Mouse (Mus musculus): ENCODE results near the gene E2f1. TPM values are rescaled to one million over a fixed set of nuclear protein-coding genes. Genes with fewer than 3 reads are reported as not detected.

E2f1 gene
- polyA plus RNA-seq, 1 experiment from 2014 or later, result 23.1 TPM

GRCm38 (mm10) chr2:154548688-154549087, 21.0 kb downstream of the E2f1 start:
- H3K9me3 ChIP-seq, result no peaks in the 10 kb centered on the region
- H3K4me2 ChIP-seq, result no peak overlapping the region
- no peaks in the 10 kb centered on the region for H3K36me3 ChIP-seq
- no peak for ATAC-seq (ENCODE audit: insufficient number of reproducible peaks, low FRiP score, low TSS enrichment, low read depth)
- H3K27me3 ChIP-seq, result peaks cover 13% of the 10 kb centered on the region; the same call in 1 of the 2 replicates
- 59% methylated on average over 3 of the region's 3 CpGs for WGBS
- H3K9ac ChIP-seq, result no peak overlapping the region
- no peak overlapping the region for H3K27ac ChIP-seq
- peaks cover 32% of the 10 kb centered on the region for H3K4me1 ChIP-seq
- no peak overlapping the region for H3K4me3 ChIP-seq

GRCm38 (mm10) chr2:154546711-154547110, 23.0 kb downstream of the E2f1 start, which contains the start of gene 1700003F12Rik:
1700003F12Rik (plus strand) TSS chr2:154547085.
- WGBS, result 93% methylated on average over 10 of the region's 10 CpGs
- Histone ChIP-seq H3K4me1 (peaks cover 23% of the 10 kb centered on the region), H3K9ac (no peak within 1 kb of the TSS), H3K27ac (no peak within 1 kb of the TSS), H3K4me3 (no peak within 1 kb of the TSS), H3K27me3 (peaks cover 13% of the 10 kb centered on the region; the same call in 1 of the 2 replicates), H3K36me3 (no peaks in the 10 kb centered on the region), H3K4me2 (no peak within 1 kb of the TSS), H3K9me3 (no peaks in the 10 kb centered on the region)
- ATAC-seq (ENCODE audit: insufficient number of reproducible peaks, low FRiP score, low TSS enrichment, low read depth), result no peak

DNA sequence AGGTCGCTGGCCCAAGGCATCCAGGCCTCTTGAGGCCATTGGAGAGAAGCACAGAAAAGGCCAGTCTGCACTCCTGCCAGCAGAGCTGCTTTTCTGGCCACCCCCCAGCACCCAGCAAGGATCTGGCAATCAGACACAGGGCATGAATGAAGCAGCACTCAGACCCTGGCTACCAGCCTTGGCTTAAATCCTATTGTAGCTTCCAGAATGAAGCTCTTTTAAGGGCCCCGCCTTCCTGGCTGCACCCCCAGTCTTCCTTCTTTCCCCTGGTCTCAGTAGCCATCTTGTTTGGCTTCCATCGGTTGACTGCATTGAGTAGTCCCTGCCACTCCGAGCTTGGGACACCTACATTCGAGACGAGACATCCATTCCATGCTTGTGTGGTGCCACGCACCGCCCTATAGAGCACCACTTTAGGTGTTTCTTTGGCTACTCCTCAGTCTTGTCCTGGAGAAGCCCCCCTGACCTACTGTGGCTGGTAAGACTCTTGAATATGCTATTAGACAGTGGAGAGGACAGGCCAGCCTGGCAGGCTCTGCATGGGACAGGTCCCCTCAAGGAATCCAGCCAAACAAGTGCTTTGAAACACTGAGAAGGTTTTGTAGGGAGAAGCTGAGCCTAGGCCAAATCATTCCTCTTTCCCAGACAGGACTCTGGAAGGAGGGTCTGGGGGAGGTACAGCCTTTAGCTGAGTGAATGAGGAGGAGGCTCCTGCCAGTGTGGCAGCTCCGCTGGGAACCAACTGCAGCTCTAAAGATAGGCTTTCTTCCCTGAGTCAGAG, 25.9 kb downstream of the E2f1 start:
- H3K4me1 ChIP-seq, result peaks cover 9% of the 10 kb centered on the region; the same call in 1 of the 2 replicates
- H3K27me3 ChIP-seq, result no peaks in the 10 kb centered on the region
- H3K4me3 ChIP-seq, result no peak overlapping the region
- H3K27ac ChIP-seq, result peak overlapping the region; percentile 3; the same call in 1 of the 2 replicates
- H3K9me3 ChIP-seq, result no peaks in the 10 kb centered on the region
- WGBS, result 91% methylated on average over 9 of the region's 9 CpGs
- ATAC-seq (ENCODE audit: insufficient number of reproducible peaks, low FRiP score, low TSS enrichment, low read depth), result no peak
- H3K36me3 ChIP-seq, result no peaks in the 10 kb centered on the region
- H3K4me2 ChIP-seq, result no peak overlapping the region
- H3K9ac ChIP-seq, result no peak overlapping the region

DNA sequence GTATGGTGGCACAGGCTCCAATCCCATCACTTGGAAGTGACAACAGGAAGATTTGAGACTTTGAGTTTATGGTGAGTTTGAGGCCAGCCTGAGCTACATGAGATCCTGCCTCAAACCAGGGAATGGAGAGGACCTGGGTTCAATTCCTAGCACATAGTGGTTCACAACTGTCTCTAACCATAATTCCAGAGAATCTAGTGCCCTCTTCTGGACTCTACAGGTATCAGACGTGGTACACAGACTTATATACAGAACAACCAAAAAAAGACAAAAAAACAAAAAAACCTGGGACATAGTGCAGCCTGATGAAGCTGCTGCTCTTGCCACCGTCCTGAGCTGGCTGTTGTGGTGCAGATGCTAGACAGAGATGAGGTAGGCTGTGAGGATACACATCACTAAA, 28.1 kb downstream of the E2f1 start:
- Histone ChIP-seq H3K4me3 (no peak overlapping the region), H3K27ac (no peak overlapping the region), H3K9me3 (no peaks in the 10 kb centered on the region), H3K36me3 (peaks cover 4% of the 10 kb centered on the region; the same call in 1 of the 2 replicates), H3K27me3 (no peaks in the 10 kb centered on the region), H3K9ac (no peak overlapping the region), H3K4me2 (no peak overlapping the region), H3K4me1 (peaks cover 7% of the 10 kb centered on the region; the same call in 1 of the 2 replicates)
- 80% methylated on average over 2 of the region's 2 CpGs for WGBS
- ATAC-seq (ENCODE audit: insufficient number of reproducible peaks, low FRiP score, low TSS enrichment, low read depth), result no peak

- Histone ChIP-seq H3K4me3 (no peak overlapping the region), H3K27ac (no peak overlapping the region), H3K9me3 (no peaks in the 10 kb centered on the region), H3K4me1 (peaks cover 7% of the 10 kb centered on the region; the same call in 1 of the 2 replicates), H3K9ac (no peak overlapping the region), H3K36me3 (peaks cover 22% of the 10 kb centered on the region), H3K4me2 (no peak overlapping the region), H3K27me3 (no peaks in the 10 kb centered on the region)
- ATAC-seq (ENCODE audit: insufficient number of reproducible peaks, low FRiP score, low TSS enrichment, low read depth), result no peak
- 73% methylated on average over 3 of the region's 3 CpGs for WGBS
Observed at GRCm38 (mm10) chr2:154539720-154540119, 30.0 kb downstream of the E2f1 start.

DNA sequence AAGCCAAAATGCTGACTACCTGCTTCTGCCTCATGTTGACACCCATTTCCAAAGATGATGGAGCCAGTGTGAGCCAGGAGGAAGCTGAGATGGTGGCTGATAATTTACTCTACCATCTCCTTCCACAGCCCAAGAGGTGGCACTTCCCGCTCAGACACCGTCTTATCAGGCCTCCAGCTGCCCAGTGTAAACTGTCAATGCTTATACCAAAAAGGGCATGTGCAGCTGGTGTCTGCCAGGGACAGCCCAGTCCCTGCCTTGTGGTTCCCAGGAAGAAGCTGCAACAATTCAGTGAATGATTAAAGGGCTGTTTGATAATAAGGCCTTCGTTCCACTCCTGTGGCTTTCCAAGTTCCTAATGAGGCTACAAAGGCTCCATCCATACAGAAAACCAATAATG, 31.0 kb downstream of the E2f1 start:
- H3K4me1 ChIP-seq, result peaks cover 4% of the 10 kb centered on the region; the same call in 1 of the 2 replicates
- peaks cover 29% of the 10 kb centered on the region for H3K36me3 ChIP-seq
- H3K9ac ChIP-seq, result no peak overlapping the region
- WGBS, result 68% methylated on average over 3 of the region's 3 CpGs
- no peak overlapping the region for H3K4me3 ChIP-seq
- no peaks in the 10 kb centered on the region for H3K9me3 ChIP-seq
- ATAC-seq (ENCODE audit: insufficient number of reproducible peaks, low FRiP score, low TSS enrichment, low read depth), result no peak
- no peaks in the 10 kb centered on the region for H3K27me3 ChIP-seq
- no peak overlapping the region for H3K4me2 ChIP-seq
- 0 out of 2 replicates have a peak overlapping the region, but pooled peaks have one; percentile 48 for H3K27ac ChIP-seq

GRCm38 (mm10) chr2:154538310-154538709, 31.4 kb downstream of the E2f1 start:
- H3K27ac ChIP-seq, result 0 out of 2 replicates have a peak overlapping the region, but pooled peaks have one; percentile 48
- WGBS, result 49% methylated on average over 2 of the region's 2 CpGs

GRCm38 (mm10) chr2:154534704-154535270, 34.9 kb downstream of the E2f1 start:
- H3K9me3 ChIP-seq, result no peaks in the 10 kb centered on the region
- H3K4me2 ChIP-seq, result no peak overlapping the region
- no peak overlapping the region for H3K4me3 ChIP-seq
- no peaks in the 10 kb centered on the region for H3K27me3 ChIP-seq
- no peak overlapping the region for H3K9ac ChIP-seq
- H3K36me3 ChIP-seq, result peaks cover 61% of the 10 kb centered on the region
- H3K27ac ChIP-seq, result no peak overlapping the region
- ATAC-seq (ENCODE audit: insufficient number of reproducible peaks, low FRiP score, low TSS enrichment, low read depth), result no peak
- H3K4me1 ChIP-seq, result no peaks in the 10 kb centered on the region
- 93% methylated on average over 12 of the region's 12 CpGs for WGBS

More at GRCm38 (mm10) chr2:154538310-154538709, 31.4 kb downstream of the E2f1 start:
- Histone ChIP-seq H3K27me3 (no peaks in the 10 kb centered on the region), H3K4me2 (no peak overlapping the region), H3K4me1 (no peaks in the 10 kb centered on the region; the same call in 1 of the 2 replicates), H3K4me3 (no peak overlapping the region), H3K36me3 (peaks cover 31% of the 10 kb centered on the region), H3K9ac (no peak overlapping the region), H3K9me3 (no peaks in the 10 kb centered on the region)
- ATAC-seq (ENCODE audit: insufficient number of reproducible peaks, low FRiP score, low TSS enrichment, low read depth), result no peak

GRCm38 (mm10) chr2:154532888-154533287, 36.8 kb downstream of the E2f1 start:
- no peak overlapping the region for H3K27ac ChIP-seq
- H3K9me3 ChIP-seq, result no peaks in the 10 kb centered on the region
- H3K4me3 ChIP-seq, result no peak overlapping the region
- H3K4me1 ChIP-seq, result no peaks in the 10 kb centered on the region
- WGBS, result 76% methylated on average over 3 of the region's 3 CpGs
- no peak for ATAC-seq (ENCODE audit: insufficient number of reproducible peaks, low FRiP score, low TSS enrichment, low read depth)
- peaks cover 74% of the 10 kb centered on the region for H3K36me3 ChIP-seq
- H3K4me2 ChIP-seq, result no peak overlapping the region
- H3K27me3 ChIP-seq, result no peaks in the 10 kb centered on the region
- H3K9ac ChIP-seq, result no peak overlapping the region

DNA sequence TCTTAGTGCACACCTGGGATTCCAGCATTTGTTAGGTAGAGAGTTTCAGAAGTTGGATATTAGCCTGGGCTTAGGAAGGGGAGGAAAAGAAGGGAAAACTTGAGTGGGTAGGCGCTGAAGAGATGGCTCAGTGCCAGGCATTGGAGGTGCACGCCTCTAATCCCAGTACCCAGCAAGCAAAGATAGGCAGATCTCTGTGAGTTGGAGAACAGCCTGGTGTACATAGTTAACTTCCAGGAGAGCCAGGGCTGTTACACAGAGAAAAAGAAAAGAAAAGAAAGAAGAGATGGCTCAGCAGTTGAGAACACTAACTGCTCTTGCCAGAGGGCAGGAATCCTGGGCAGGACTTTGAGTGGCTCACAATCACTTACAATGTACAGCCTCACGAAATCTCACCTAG, 43.2 kb downstream of the E2f1 start:
- no peak overlapping the region for H3K9ac ChIP-seq
- H3K36me3 ChIP-seq, result peaks cover 65% of the 10 kb centered on the region
- H3K4me1 ChIP-seq, result no peaks in the 10 kb centered on the region
- ATAC-seq (ENCODE audit: insufficient number of reproducible peaks, low FRiP score, low TSS enrichment, low read depth), result no peak
- H3K9me3 ChIP-seq, result no peaks in the 10 kb centered on the region
- no peak overlapping the region for H3K4me2 ChIP-seq
- H3K27me3 ChIP-seq, result no peaks in the 10 kb centered on the region
- WGBS, result 59% methylated on average over 3 of the region's 3 CpGs
- H3K4me3 ChIP-seq, result no peak overlapping the region
- no peak overlapping the region for H3K27ac ChIP-seq

DNA sequence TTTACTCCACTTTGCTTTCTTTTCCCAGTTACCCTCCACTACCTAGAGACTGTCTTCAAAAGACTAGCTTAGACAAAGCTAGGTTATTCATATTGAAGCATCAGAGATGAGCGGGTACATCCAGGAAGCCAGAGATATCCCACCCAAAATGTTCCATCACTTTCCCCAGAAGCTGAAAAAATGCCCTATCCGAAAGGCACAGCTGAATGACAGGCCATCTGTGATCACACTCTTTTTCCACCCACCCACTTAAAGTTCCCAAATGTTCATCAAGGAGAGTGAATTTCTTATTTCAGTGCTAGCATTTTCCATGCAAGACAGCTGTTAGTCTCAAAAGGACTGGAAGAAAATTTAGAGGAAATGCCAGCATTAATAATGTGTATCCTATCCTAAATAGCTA, 44.4 kb downstream of the E2f1 start:
- whole genome bisulfite sequencing, result 92% methylated on average over 2 of the region's 2 CpGs
- no peak overlapping the region for H3K4me2 ChIP-seq
- no peak for ATAC-seq (ENCODE audit: insufficient number of reproducible peaks, low FRiP score, low TSS enrichment, low read depth)
- H3K36me3 ChIP-seq, result peaks cover 61% of the 10 kb centered on the region
- no peak overlapping the region for H3K9ac ChIP-seq
- H3K4me3 ChIP-seq, result no peak overlapping the region
- no peaks in the 10 kb centered on the region for H3K9me3 ChIP-seq
- H3K4me1 ChIP-seq, result no peaks in the 10 kb centered on the region
- no peak overlapping the region for H3K27ac ChIP-seq
- H3K27me3 ChIP-seq, result no peaks in the 10 kb centered on the region

DNA sequence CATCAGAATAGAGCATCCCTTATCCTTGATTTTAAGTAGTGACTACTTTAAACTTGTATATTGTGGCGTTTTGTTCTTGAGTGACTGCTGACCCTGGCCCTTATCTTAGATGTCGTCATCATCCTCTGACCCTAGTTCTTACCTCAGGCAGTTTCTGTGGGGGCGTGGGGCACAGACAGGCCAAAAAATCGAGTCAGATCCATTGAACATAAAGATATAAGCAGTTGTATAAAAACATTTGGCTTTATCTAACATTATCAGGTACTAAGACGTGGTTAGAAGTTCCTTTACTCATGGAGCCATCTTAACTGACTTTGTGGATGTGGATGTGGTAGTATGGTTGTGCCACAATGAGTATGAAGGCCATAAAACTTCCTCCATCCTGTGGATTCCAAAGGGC, 47.4 kb downstream of the E2f1 start:
- no peak overlapping the region for H3K4me2 ChIP-seq
- H3K9ac ChIP-seq, result no peak overlapping the region
- WGBS, result 91% methylated on average over 5 of the region's 5 CpGs
- H3K9me3 ChIP-seq, result no peaks in the 10 kb centered on the region
- H3K27me3 ChIP-seq, result no peaks in the 10 kb centered on the region
- H3K4me1 ChIP-seq, result no peaks in the 10 kb centered on the region
- no peak overlapping the region for H3K27ac ChIP-seq
- H3K4me3 ChIP-seq, result no peak overlapping the region
- no peak for ATAC-seq (ENCODE audit: insufficient number of reproducible peaks, low FRiP score, low TSS enrichment, low read depth)
- peaks cover 57% of the 10 kb centered on the region for H3K36me3 ChIP-seq

Data from limb, embryonic 15.5 days (tissue).